Mouse (Mus musculus): ENCODE measurements around the gene Thsd7b.

DNA sequence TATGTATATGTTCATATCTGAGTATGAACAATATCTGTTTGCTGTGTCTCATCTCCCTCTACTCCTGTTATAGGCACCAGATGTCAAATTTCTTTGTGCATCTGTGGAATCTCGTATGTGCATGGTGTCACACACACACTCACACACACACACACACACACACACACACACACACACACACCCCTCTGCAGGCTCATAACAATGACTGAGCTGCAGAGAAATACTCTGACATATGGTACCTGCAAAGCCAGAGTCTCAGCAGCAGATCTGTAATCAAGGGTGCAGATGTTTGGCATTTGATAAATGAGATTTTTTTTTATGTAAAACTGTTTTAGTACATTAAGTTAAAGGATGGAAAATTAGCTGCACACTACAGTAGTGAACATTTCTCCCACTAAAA is 92.5 kb downstream of the Thsd7b start:
- TF ChIP-seq CTCF (IDR thresholded peaks at IDR 0.05; ENCODE audit: low read depth, low read length): no peak
- no peak for TF ChIP-seq POLR2A (IDR thresholded peaks at IDR 0.05; ENCODE audit: borderline replicate concordance, low read depth, low read length)
